Mouse (Mus musculus): ENCODE data around the gene Tomm70a.

DNA sequence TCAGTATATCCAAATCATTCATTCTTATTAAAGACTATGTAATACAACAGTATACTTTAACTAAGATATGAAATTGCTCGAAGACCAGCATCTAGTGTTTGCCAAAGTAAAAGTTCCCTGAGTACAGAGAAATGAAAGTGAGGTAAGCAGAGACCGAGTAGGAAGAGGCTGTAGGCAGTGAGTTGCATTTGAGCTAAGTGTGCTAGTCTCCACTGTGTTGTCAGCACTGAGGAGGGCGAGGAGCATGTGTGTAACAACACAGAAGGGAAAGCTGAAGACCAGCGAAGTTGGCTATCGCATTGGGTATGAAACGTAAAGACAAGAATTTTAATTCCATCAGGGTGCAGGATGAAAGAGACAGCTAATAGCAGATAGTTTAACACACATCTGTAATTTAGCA, 12.1 kb downstream of the Tomm70a start:
- TF ChIP-seq EP300 (IDR thresholded peaks at IDR 0.05; ENCODE audit: low read depth) (no peak), CTCF (IDR thresholded peaks at IDR 0.05; ENCODE audit: low read depth) (no peak)
